Mouse (Mus musculus) bone marrow, adult 2 months (tissue): ENCODE measurements around the gene Gm45837.

ENCODE experiments used
- CTCF ChIP-seq: fragments of 200-500 bp; IDR thresholded peaks from 2 replicates; pipeline ENCODE4 v1.5.1; 2011; ENCODE audit warnings: low read length, control low read depth; ENCODE audit not compliant: control insufficient read depth, insufficient read depth
- POLR2A ChIP-seq: fragments of 200-500 bp; IDR thresholded peaks from 2 replicates; pipeline ENCODE4 v1.6.1; 2011; ENCODE audit warnings: low read depth, mild to moderate bottlenecking, control low read depth, low read length, borderline replicate concordance; ENCODE audit not compliant: control insufficient read depth

DNA sequence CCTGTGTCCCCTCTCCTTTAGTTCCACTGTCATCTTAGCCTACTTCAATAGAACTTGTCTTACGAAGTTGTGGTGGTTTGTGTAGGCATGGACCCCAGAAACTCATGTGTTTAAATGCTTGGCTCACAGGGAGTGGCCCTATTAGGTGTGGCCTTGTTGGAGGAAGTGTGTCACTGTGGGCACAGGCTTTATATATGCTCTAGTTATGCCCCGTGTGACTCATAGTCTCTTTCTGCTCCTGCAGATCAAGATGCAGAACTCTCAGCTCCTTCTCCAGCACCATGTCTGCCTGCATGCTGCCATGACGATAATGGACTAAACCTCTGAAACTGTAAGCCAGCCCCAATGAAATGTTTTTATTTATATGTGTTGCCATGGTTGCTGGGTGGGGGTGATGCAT is 137.0 kb downstream of the Gm45837 start:
- no peak for TF ChIP-seq POLR2A
- no peak for TF ChIP-seq CTCF
